Mouse (Mus musculus) limb, embryonic 13.5 days (tissue): ENCODE results near the gene Dpep2nb. TPM values are rescaled to one million over a fixed set of nuclear protein-coding genes. Genes with fewer than 3 reads are reported as not detected.

Experiments used
- ATAC-seq: fragments of 200-750 bp; cut with Nextera tagmentation; 2 replicates; pipeline ENCODE4 v1.8.0; 2017; ENCODE audit warnings: low read depth, moderate number of reproducible peaks, moderate TSS enrichment; ENCODE audit not compliant: low FRiP score
- H3K27ac ChIP-seq: fragments of 300-500 bp; sonication (generic); 2 replicates; pipeline ENCODE4 v1.5.1; 2015; ENCODE audit warnings: inconsistent platforms, mild to moderate bottlenecking, moderate library complexity
- H3K27me3 ChIP-seq: fragments of 300-500 bp; sonication (generic); 2 replicates; pipeline ENCODE4 v1.6.1; 2015; ENCODE audit warnings: mild to moderate bottlenecking, inconsistent platforms
- H3K36me3 ChIP-seq: fragments of 300-500 bp; sonication (generic); 2 replicates; pipeline ENCODE4 v1.6.1; 2015; ENCODE audit warnings: inconsistent platforms, mild to moderate bottlenecking, moderate library complexity
- H3K4me1 ChIP-seq: fragments of 300-500 bp; sonication (generic); 2 replicates; pipeline ENCODE4 v1.6.1; 2015; ENCODE audit warnings: inconsistent platforms
- H3K4me2 ChIP-seq: fragments of 300-500 bp; sonication (generic); replicated peaks from 2 replicates; pipeline ENCODE4 v1.6.1; 2015; ENCODE audit warnings: inconsistent platforms, mild to moderate bottlenecking, moderate library complexity
- H3K4me3 ChIP-seq: fragments of 300-500 bp; sonication (generic); 2 replicates; pipeline ENCODE4 v1.5.1; 2015; ENCODE audit warnings: moderate library complexity, mild to moderate bottlenecking, inconsistent platforms
- H3K9ac ChIP-seq: fragments of 300-500 bp; sonication (generic); 2 replicates; pipeline ENCODE4 v1.6.1; 2015; ENCODE audit warnings: mild to moderate bottlenecking, inconsistent platforms
- H3K9me3 ChIP-seq: fragments of 300-500 bp; sonication (generic); 2 replicates; pipeline ENCODE4 v1.6.1; 2016; ENCODE audit warnings: inconsistent platforms
- WGBS: fragments of 180-500 bp; shearing (Covaris S2); methylation state at CpG from one replicate; pipeline ENCODE4 v1.1.7; 2015; 5-methylcytosine and 5-hydroxymethylcytosine counted together
- polyA plus RNA-seq: library from polyadenylated mRNA; unstranded; fragments of >200 nt; fragmentation: Nextera tagmentation; extraction: Ambion mirVana; gene quantifications from 2 replicates; pipeline ENCODE4 v1.2.1, GENCODE M21; 2015

The Dpep2nb gene
- not detected in 2 replicates for polyA plus RNA-seq

DNA sequence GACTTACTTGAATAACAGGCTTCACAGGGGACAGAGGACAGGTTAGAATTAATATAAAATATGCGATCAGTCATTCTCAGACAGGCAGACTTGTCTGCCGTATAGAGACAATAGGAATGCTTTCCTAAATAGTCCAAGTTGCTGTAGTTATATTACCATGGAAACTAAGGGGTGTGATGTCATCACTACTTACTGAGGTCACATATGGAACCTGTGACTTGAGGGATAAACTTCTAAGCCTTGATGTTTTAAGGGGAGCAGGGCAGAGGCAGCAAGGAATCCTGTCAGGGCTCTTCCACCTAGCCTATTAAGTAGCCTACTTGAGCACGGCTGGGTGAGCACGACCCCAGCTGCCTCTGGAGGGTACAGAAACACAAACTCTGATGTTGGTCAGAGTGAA lies at the start of gene Dpep2nb:
Gene Dpep2nb (minus strand): TSS at position 101 of the 400 bp plus-strand sequence.
- Histone ChIP-seq H3K27ac (no peak within 1 kb of the TSS), H3K9me3 (no peaks in the 10 kb centered on the region), H3K4me2 (no peak within 1 kb of the TSS), H3K4me1 (peaks cover 13% of the 10 kb centered on the region), H3K9ac (no peak within 1 kb of the TSS), H3K27me3 (no peaks in the 10 kb centered on the region), H3K36me3 (peaks cover 10% of the 10 kb centered on the region), H3K4me3 (no peak within 1 kb of the TSS)
- ATAC-seq = no peak
- WGBS = 85% methylated on average over 4 of the region's 4 CpGs

DNA sequence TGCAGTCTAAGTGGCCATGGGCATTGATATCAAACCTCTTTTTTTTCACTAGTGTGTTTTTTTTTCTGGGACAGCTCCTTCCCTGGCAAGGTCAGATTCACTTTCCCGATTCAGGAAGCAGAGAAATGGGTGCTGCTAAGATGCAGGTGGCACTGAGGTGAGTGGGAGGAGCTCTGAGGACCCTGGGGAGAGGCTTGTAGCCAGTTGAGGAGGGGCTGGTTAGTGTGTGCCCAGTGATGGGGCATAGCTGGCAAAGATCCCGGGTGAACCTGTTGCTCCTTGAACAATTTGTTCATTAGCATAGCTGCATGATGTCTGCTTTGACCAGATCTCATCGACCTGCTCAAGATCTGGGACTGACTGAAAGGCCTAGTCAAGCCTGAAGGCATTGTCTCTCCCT lies 49.3 kb upstream of the Dpep2nb start:
- 60% methylated on average over 3 of the region's 3 CpGs for WGBS
- Histone ChIP-seq H3K36me3 (peaks cover 43% of the 10 kb centered on the region), H3K27me3 (no peaks in the 10 kb centered on the region), H3K9me3 (no peaks in the 10 kb centered on the region), H3K9ac (no peak overlapping the region), H3K4me1 (peaks cover 10% of the 10 kb centered on the region), H3K4me2 (no peak overlapping the region), H3K4me3 (no peak overlapping the region), H3K27ac (no peak overlapping the region)
- ATAC-seq = no peak

DNA sequence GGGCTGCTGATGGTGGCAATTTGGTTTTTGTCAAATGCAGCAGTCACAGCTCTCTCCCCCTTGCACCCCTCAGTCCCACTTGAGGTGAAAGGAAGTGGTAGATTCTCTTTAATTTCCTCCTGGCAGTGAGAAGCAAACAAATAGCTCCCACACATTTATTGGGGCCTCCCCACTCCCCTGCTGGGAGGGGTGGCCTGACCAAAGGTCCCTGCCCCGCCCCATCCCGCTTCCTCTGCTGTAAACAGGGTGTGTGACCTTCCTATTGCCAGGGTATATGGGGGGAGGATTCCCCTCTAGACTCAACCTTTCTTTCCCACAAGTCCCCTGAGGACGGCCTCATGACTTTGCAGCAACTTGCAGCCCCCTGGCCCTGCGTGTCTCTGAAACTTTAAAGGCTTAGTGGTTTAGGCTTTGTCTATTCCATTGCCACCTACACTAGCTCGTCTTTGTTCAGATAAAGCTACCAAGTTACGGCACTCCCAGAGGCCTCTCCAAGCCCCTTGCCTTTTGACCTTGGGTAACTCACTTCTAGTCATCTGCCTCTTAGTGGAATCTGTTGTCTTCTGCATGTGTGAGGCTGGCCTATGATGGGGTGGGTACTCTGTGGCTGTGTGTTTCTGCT lies 48.5 kb upstream of the Dpep2nb start:
- peaks cover 44% of the 10 kb centered on the region for H3K36me3 ChIP-seq
- H3K4me2 ChIP-seq = no peak overlapping the region
- no peaks in the 10 kb centered on the region for H3K27me3 ChIP-seq
- H3K4me3 ChIP-seq = no peak overlapping the region
- no peaks in the 10 kb centered on the region for H3K9me3 ChIP-seq
- H3K27ac ChIP-seq = no peak overlapping the region
- H3K4me1 ChIP-seq = peaks cover 10% of the 10 kb centered on the region
- ATAC-seq = no peak
- WGBS = 45% methylated on average over 6 of the region's 6 CpGs
- H3K9ac ChIP-seq = no peak overlapping the region

DNA sequence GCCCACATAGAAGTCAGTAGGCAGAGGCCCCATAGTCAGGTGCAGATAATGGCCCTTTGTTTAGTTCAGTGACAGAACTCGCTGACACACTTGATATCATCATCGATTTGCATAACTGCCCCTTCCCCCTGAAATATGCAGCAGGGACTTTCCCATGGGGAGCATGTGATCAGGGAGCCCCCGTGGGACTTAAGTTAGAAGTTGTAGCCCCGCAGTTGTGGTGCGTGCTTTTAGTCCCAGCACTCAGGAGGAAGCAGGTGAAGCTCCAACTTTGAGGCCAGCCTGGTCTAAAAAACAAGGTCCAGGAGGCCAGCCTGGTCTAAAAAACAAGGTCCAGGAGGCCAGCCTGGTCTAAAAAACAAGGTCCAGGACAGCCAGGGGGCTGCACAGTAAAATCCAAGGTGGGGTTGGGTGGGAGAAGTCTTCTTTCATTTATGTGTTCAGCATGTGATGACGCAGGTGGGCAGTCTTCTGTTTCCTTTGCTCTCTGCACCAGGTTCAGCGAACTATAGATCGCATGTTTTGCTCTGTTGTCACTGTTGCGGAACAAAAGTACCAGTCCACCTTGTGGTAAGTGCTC lies 46.8 kb upstream of the Dpep2nb start:
- no peak overlapping the region for H3K4me2 ChIP-seq
- H3K27ac ChIP-seq = no peak overlapping the region
- no peak overlapping the region for H3K4me3 ChIP-seq
- H3K9me3 ChIP-seq = no peaks in the 10 kb centered on the region
- H3K4me1 ChIP-seq = no peaks in the 10 kb centered on the region
- no peaks in the 10 kb centered on the region for H3K27me3 ChIP-seq
- WGBS = 91% methylated on average over 9 of the region's 9 CpGs
- ATAC-seq = no peak
- no peak overlapping the region for H3K9ac ChIP-seq
- H3K36me3 ChIP-seq = peaks cover 53% of the 10 kb centered on the region

DNA sequence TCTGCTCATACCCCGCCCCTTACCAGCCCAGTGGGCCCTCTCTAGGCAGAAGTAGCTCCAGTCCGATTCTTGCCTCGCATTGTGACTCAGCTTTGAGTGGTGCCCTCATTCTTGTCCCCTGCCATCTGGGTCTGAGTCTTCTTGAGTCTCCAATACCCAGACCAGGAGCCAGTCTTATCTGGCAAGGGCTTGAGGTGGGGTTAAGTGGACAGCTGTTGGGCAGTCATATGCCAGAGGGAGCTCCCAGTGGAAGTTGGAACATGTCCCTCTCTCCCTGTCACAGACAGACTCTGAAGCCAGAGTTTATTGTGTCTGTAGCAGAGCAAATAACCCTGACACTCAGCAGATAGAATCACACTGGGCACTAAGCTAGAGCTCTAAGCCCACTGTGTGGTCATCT lies 45.3 kb upstream of the Dpep2nb start:
- H3K9ac ChIP-seq = no peak overlapping the region
- no peaks in the 10 kb centered on the region for H3K4me1 ChIP-seq
- no peak overlapping the region for H3K27ac ChIP-seq
- WGBS = 89% methylated on average over 3 of the region's 3 CpGs
- no peak overlapping the region for H3K4me2 ChIP-seq
- H3K9me3 ChIP-seq = no peaks in the 10 kb centered on the region
- ATAC-seq = no peak
- H3K27me3 ChIP-seq = no peaks in the 10 kb centered on the region
- no peak overlapping the region for H3K4me3 ChIP-seq
- H3K36me3 ChIP-seq = peaks cover 56% of the 10 kb centered on the region

DNA sequence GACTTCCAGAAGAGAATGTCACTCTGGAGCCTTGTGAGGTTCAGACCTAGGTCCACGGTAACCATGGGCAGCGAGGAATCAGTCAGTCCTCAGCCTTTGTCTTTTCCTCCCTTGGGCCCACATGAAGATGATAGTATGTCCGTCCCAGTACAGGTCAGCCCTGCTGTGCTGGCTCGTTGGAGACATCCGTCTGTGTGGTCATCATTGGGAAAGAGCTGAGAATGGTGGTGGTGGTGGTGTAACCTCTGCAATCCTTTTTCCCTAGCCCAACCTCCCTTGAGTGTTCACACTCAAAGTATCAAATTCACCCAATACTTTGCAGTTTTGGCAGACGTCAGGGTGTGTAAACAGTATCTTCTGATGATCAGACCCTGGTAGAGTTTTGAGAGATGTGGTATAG lies 44.1 kb upstream of the Dpep2nb start:
- H3K9me3 ChIP-seq = no peaks in the 10 kb centered on the region
- H3K4me3 ChIP-seq = no peak overlapping the region
- H3K36me3 ChIP-seq = peaks cover 63% of the 10 kb centered on the region
- no peak overlapping the region for H3K9ac ChIP-seq
- WGBS = 85% methylated on average over 6 of the region's 6 CpGs
- H3K4me2 ChIP-seq = no peak overlapping the region
- no peak for ATAC-seq
- H3K27ac ChIP-seq = no peak overlapping the region
- H3K27me3 ChIP-seq = no peaks in the 10 kb centered on the region
- no peaks in the 10 kb centered on the region for H3K4me1 ChIP-seq

DNA sequence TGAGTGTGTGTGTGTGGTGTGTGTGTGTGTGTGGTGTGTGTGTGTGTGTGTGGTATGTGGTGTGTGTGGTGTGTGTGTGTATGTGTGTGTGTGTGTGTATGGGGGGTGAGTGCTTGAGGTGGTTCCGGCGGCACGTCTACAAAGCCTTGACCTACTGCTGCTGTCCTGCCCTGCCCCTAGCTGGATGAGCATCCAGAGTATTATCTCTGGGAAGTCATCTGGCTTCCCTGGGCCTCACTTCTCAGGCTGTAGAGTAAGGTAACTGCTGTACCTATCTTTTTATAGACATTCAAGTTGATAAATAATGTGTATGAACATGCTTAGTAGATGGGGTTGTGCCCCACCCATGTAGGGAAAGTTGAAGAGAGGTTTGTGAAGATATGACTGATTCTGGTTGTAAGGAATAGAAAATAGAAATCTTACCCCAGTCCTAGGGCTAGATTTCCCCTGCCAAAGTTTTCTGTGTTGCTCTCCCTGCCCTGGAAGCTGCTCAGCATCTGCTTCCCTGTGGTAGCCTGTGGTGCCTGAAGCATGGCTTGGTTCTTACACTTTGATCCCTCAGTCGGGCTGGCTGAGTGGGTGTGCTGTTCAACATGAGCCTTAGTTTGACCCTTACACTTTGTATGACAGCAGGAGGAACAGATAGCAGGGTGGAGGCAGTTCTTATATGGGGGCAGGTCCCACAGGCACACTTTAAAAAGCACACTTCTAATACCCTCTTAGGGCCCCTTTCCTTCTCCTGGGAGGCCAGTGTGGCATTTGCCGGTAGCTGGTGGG lies 42.3 kb upstream of the Dpep2nb start:
- Histone ChIP-seq H3K9ac (no peak overlapping the region), H3K4me3 (no peak overlapping the region), H3K4me2 (no peak overlapping the region), H3K27ac (no peak overlapping the region), H3K9me3 (no peaks in the 10 kb centered on the region), H3K27me3 (no peaks in the 10 kb centered on the region), H3K4me1 (no peaks in the 10 kb centered on the region), H3K36me3 (peaks cover 57% of the 10 kb centered on the region)
- WGBS = 82% methylated on average over 5 of the region's 5 CpGs
- no peak for ATAC-seq

DNA sequence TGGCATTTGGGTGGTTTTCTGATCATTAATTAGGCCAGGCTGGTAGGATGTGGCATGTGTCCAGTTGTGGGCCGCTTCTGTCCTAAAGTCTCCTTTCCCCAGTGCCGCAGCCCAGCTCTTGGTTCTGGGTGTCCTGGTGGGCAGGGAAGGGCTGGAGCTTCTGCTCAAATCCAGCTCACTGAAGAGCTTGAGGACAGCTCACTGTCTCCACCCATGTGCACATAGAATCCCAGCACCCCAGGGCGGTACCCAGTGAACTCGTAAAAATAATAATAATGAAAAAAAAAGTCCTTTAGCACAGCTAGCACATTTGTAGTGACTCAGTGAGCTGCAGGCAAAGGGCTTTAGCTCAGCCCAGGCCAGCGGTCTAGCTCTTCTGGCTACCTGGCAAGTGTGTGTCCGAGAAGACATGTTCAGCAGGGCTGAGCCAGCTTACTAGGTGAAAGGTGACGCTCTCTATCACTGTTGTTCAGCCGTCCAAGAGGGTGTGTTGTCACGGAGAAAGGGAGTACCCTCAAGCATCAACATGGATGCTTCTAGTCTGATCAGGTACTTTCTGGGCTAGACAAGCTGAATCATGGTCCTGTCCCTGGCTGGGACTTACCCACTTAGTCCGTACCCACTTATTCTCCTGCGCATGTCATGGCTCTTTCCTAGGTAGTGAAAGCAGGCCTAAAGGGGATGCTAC lies 41.2 kb upstream of the Dpep2nb start:
- H3K4me2 ChIP-seq = no peak overlapping the region
- ATAC-seq = no peak
- H3K27ac ChIP-seq = no peak overlapping the region
- 91% methylated on average over 11 of the region's 11 CpGs for WGBS
- no peaks in the 10 kb centered on the region for H3K9me3 ChIP-seq
- H3K4me1 ChIP-seq = no peaks in the 10 kb centered on the region
- no peak overlapping the region for H3K9ac ChIP-seq
- H3K36me3 ChIP-seq = peaks cover 48% of the 10 kb centered on the region
- no peak overlapping the region for H3K4me3 ChIP-seq
- no peaks in the 10 kb centered on the region for H3K27me3 ChIP-seq

DNA sequence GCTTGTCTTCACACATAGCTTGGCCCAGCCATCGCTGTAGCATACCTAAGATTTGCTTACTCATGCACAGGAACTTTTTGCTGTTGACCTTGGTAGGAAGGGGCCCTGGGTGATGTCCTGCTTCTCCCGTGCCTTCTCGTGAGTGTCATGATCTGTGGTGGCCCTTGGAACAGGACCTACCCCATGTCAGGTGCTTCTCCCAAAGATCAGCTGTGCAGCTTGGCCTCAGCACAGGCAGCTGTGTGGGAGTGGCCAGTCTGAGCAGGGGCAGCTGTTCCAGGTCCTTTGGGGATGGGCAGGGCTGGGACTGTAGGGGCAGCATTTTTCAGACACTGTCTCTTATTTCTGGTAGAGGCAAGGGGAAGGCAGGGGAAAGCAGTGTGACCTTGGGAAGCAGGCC lies 38.4 kb upstream of the Dpep2nb start:
- Histone ChIP-seq H3K9ac (no peak overlapping the region), H3K36me3 (peaks cover 35% of the 10 kb centered on the region), H3K4me2 (no peak overlapping the region), H3K27ac (no peak overlapping the region), H3K9me3 (no peaks in the 10 kb centered on the region), H3K4me3 (no peak overlapping the region), H3K27me3 (no peaks in the 10 kb centered on the region), H3K4me1 (no peaks in the 10 kb centered on the region)
- 86% methylated on average over 3 of the region's 3 CpGs for WGBS
- ATAC-seq = peak; percentile 72; the same call in 1 of the 2 replicates

DNA sequence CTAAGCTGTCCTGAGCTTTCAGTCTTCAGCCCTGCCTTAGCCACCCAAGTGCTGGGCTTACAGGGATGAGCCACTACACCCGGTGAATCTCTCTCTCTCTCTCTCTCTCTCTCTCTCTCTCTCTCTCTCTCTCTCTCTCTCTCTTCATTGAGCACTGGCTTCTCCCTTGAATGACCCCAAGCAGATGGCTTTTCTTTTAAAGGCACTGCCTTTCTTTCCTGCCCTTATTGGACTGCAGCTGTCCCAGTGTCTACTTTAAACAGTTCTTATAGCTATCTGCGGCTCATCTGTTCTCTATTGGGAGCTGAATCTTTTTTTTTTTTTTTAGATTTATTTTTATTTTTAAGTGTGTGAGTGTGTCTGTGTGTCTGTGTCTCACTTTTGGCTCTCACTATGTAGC lies 37.3 kb upstream of the Dpep2nb start:
- Histone ChIP-seq H3K9ac (no peak overlapping the region), H3K4me2 (no peak overlapping the region), H3K4me3 (no peak overlapping the region), H3K27me3 (no peaks in the 10 kb centered on the region), H3K4me1 (no peaks in the 10 kb centered on the region), H3K27ac (no peak overlapping the region), H3K36me3 (peaks cover 25% of the 10 kb centered on the region), H3K9me3 (no peaks in the 10 kb centered on the region)
- no peak; the same call in 1 of the 2 replicates for ATAC-seq
- WGBS = 75% methylated on average over 2 of the region's 2 CpGs

DNA sequence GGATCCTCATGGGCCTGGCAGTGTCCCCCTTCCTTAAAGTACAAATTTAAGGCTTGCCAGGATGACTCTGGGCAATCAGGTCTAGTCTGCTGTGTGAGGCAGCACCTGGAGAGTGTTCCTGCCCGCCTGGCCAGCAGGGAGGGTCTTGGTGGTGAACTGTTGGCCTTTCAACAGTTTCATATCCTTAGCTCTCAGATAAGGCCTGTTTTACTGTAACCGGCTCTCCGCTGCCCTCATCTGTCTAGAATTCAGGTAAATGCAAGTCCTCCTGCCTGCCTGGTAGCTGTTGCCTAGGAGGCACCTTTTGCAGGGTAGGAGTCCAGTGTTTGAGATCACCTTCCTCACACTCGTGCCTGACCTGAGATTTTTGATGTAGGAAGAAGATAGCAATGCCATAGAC lies 34.4 kb upstream of the Dpep2nb start:
- no peaks in the 10 kb centered on the region for H3K9me3 ChIP-seq
- H3K36me3 ChIP-seq = peaks cover 32% of the 10 kb centered on the region
- H3K27ac ChIP-seq = no peak overlapping the region
- H3K4me3 ChIP-seq = no peak overlapping the region
- H3K4me2 ChIP-seq = no peak overlapping the region
- no peak overlapping the region for H3K9ac ChIP-seq
- ATAC-seq = no peak
- WGBS = 70% methylated on average over 4 of the region's 4 CpGs
- H3K4me1 ChIP-seq = no peaks in the 10 kb centered on the region
- H3K27me3 ChIP-seq = no peaks in the 10 kb centered on the region

DNA sequence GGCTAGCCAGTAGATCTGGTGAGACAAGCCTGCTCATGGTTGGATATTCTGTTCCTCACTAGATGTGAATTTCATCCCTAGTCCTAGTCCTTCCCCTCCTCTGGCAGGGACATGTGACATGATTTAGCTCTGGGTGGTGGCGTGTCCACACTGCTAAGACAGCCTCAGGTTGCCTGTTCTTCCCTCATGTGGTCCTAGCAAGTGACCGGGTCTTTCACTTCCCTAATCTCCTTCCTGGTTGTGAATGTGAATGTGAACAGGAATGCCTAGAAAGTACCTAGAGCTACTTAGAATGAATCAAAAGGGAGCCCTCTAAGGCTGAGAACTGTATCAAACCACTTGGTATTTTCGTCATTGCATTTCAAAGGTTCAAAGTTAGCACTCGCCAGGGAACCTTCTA lies 33.8 kb upstream of the Dpep2nb start:
- H3K36me3 ChIP-seq = peaks cover 27% of the 10 kb centered on the region
- WGBS = 74% methylated on average over 4 of the region's 4 CpGs
- no peaks in the 10 kb centered on the region for H3K9me3 ChIP-seq
- no peak overlapping the region for H3K4me3 ChIP-seq
- ATAC-seq = no peak
- H3K27me3 ChIP-seq = no peaks in the 10 kb centered on the region
- H3K27ac ChIP-seq = no peak overlapping the region
- H3K9ac ChIP-seq = no peak overlapping the region
- no peaks in the 10 kb centered on the region for H3K4me1 ChIP-seq
- no peak overlapping the region for H3K4me2 ChIP-seq
